Mouse (Mus musculus) common myeloid progenitor, adult 5-6 weeks (primary cell): ENCODE results near the gene Clic4. TPM values are rescaled to one million over a fixed set of nuclear protein-coding genes. Genes with fewer than 3 reads are reported as not detected.
"Not testable (repeated sequence)": the region's sequence is repeated elsewhere in the genome, so short reads cannot be mapped to it uniquely, and the experiment has no call there.

Source experiments
- ATAC-seq: replicated peaks from 2 replicates; pipeline ENCODE4 v1.8.0; 2016; ENCODE audit warnings: low read depth, mild to moderate bottlenecking, moderate TSS enrichment, inconsistent platforms; ENCODE audit not compliant: poor library complexity, severe bottlenecking
- total RNA-seq: library from RNA; stranded (forward); fragments of 200-1000, 187-1606 nt; gene quantifications from 2 replicates; pipeline ENCODE4 v1.2.3, GENCODE M21; 2017

The Clic4 gene
- total RNA-seq, 1 experiment from 2014 or later, result 79.0 TPM

DNA sequence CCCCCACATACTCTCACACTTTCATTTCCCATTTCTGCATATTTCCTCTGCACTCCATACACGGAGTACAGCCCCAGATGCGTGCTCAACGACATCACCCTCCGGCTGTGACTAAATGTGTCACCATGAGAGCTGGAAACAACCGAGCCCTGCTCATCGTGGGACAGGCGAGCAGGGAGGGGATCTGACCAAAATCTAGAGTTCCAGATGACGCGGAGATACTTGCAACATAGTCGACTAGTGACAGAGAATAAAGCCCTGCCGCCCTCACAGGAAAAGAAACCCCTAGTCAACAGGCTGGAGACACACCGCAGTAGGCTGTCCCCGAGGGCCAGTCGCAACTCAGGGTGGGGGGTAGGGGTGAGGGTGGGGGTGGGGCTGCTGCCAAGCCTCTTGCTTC is 69.3 kb downstream of the Clic4 start:
- ATAC-seq, result peak; percentile 70

DNA sequence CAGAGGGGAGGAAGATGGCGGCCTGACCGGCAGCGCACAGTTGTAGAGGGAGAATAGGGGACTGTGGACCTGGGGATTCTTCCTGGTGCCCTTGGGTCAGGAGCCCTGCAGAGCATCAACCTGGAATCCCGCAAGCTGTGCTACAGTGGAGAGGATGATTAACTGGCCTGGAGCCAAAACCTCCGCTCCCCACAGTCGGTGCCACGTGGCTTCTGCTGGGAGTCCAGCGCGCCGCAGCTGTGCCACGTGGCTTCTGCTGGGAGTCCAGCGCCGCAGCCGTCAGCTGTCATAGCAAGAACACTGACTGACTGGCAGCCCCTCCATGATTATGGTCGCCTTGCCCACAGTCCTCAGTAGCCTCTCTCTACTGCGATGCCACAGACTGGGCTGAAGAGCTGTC is 70.8 kb downstream of the Clic4 start:
- no peak for ATAC-seq

DNA sequence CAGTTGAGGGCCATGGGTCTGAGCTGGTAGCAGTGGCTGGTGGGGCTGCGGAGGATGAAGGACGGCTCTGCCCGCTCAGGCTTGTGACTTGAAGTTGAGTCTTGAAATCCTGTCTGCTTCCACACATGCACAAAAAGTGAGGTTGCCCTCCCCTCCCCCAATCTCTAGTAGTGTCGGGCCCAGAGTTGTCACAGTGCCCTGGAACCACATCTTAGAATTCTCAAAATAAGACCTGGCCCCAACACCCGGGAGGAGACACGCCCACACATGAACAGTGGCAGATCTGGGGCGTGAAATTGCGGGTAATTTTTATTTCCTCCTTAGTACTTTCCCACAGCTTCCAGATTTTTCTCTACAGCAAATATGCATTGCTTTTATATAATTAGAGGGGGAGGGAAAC is 74.8 kb downstream of the Clic4 start:
- no peak for ATAC-seq

DNA sequence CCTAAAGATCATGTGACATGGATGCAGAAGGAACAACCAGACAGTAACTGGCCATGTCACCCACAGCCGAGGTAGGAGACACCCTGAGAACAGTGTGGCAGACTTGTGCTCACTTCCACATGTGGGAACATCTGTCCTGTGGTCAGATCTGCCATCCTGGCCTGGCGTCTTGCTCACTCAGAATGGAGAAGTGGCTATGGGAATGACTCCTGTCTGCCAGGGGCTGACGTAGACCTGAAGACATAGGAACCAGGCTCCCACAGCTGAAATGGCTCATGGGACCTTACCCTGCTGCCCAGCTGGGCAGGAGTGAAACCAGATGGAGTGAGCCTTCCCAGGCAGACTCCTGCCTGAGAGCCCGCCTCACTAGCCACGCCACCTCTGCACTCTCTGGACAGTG is 79.8 kb downstream of the Clic4 start:
- peak; percentile 92 for ATAC-seq

DNA sequence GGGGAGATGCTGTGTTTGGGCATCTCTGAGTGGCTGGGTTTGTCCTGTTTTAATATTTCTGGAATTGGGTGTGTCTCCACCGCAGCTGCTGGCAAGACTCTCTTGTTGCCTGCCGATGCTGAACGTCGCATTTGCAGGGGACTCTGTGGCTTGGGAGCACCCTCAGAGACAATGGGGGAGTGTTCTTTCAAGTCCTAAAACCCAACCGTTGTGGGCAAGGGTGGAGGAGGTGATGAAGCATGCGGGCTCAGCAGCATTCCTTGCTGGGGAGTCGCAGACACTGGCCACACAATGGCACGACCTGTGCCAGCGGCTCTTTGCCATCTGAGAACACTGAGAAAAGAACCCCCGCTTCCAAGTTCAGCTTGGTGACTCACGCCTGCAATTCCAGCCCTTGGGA is 81.0 kb downstream of the Clic4 start:
- ATAC-seq, result no peak

DNA sequence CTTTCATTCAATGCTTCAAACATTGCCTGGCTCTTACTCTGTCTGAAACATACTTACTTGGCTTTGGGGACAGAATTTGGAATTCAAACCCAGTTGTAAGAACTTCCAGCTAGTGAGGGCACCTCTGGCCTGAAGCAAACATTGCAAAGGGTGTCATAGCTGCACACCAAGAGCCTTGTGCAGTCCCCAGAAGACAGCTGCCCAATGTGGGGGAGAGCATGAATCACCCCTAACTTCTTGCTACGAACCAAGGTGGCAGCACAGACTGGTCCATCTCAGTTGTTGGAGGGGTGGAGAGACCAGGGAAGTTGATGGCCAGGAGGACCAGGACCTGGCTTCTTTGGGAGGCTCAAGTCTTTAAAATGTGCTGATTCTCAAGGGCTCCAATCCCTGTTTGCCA is 81.4 kb downstream of the Clic4 start:
- no peak for ATAC-seq

DNA sequence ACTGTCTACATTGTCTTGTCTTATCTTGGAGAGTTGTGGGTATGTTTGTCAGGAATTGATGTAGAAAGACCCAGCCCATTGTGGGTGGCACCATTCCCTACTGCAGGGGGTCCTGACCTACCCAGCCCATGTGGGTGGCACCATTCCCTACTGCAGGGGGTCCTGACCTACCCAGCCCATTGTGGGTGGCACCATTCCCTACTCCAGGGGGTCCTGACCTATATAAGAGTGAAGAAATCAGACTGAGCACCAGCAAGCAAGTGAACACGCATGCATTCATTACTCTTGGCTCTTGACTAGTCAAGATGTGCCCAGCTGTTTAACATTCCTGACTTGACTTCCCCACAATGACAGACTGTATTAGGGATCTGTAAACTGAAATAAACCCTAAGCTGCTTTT is 82.2 kb downstream of the Clic4 start:
- ATAC-seq, result no peak

DNA sequence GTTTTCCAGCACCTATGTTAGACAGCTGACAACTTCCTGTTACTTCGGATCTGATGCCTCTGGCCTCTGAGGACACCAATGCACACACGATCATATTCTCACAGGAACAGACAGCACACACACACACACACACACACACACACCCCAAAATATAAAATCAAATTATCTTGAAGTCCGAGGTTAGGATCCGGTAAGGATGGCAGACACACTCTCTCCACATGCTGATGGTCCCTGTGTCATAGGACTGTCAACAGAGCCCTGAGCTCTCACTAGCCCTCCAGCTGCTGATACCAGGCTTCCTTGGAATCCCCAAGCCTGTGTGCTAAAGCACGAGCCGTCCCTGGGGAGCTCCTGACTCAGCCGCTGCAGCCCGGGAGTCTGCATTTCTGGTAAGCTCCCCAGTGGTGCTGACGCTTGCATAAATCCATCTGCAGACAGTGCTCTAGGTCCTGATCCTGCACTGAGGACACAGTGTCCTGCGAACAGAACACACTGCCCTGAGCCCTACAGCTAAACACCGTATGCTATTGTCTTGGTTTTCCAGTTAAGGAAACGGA is 83.1 kb downstream of the Clic4 start:
- no peak for ATAC-seq

DNA sequence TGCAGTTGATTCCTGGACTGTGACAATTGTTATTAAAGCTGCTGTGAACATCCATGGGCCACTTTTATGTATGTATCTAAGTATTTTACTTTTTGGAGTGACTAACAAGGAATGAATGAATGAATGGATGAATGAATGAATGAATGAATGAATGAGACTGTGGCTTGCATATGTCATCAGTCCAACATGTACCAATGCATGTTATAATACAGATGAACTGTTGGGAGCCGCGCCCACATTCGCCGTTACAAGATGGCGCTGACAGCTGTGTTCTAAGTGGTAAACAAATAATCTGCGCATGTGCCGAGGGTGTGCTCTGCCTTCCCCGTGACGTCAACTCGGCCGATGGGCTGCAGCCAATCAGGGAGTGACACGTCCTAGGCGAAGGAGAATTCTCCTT is 88.3 kb downstream of the Clic4 start:
- ATAC-seq, result not testable (repeated sequence)

DNA sequence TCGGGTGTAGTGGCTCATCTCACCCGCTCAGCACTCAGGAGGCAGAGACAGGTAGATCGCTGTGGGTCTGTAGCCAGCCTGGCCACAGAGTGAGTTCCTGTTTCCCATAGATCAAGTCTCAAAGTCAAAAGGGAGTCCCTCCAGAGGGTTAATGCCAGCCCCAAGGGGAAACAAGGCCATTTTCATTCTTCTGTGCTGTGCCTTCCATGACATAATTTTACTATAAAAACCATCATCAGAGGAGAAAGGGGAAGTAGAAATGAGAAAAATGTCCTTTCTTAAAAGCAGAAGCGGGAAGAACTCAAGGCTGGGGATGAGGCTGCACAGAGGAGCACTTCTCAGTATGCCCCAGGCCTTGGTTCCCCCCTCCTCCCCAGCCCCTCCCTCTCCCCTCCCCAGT is 90.8 kb downstream of the Clic4 start:
- peak; percentile 78 for ATAC-seq

DNA sequence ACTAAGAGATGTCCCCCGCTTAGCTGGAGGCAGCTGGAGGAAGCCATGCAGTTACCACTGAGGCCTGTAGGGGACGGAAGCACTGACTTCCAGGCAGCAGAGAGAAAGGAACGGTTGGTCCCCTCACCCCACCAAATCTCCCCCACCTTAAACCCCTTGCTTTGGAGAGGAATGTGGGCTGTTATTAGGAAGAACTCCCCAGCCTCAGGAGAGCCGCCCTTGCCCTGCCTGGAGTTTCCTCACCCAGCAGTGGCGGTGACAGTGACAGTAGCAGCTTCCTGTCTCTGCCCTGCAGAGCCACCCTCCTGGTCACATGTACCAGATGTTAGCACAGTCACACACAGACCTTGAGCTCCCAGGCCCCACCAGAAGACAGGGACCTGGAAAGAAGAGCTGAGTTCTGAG is 93.5 kb downstream of the Clic4 start:
- peak; percentile 55 for ATAC-seq

DNA sequence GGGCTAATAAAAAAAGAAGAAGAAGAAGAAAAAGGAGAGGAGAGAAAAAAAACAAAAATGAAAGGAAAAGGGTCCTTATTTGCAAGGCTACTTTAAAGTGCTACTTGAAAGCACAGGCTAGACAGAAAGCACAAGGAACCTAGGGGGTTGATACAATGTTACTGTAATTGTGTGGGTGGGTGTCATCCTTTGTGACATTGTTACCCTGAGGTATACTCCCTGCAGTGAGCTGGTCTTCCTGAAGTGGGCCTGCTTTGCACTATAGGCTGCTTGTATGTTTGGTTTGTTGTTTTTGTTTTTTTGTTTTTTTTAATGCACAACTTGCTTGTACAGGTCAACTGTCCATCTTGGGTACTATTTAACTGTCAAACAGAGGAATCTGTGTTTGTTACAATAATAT is 95.0 kb downstream of the Clic4 start:
- no peak for ATAC-seq

DNA sequence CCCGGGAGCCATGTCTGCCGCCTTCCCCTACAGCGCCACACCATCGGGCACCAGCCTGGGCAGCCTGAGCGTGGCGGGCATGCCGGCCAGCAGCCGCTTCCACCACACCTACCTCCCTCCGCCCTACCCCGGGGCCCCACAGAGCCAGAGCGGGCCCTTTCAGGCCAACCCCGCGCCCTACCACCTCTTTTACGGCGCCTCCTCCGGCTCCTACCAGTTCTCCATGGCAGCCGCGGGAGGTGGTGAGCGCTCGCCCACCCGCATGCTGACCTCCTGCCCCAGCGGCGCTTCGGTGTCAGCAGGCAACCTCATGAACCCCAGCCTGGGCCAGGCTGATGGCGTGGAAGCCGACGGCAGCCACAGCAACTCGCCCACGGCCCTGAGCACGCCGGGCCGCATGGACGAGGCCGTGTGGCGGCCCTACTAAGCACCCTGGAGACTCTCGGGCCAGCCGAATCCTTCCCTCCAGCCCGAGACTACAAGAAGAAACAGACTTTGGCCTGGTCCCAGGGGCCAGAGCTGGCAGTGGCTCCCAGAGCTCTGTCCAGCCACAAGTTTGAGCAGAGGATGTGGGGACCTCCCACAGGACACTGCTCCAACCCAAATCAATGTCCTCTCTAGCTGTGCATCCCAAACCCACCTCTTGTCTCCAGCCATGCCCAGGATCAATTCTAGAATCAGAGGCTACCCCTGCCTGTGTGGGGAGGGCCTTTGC is 97.1 kb downstream of the Clic4 start:
- ATAC-seq, result no peak

DNA sequence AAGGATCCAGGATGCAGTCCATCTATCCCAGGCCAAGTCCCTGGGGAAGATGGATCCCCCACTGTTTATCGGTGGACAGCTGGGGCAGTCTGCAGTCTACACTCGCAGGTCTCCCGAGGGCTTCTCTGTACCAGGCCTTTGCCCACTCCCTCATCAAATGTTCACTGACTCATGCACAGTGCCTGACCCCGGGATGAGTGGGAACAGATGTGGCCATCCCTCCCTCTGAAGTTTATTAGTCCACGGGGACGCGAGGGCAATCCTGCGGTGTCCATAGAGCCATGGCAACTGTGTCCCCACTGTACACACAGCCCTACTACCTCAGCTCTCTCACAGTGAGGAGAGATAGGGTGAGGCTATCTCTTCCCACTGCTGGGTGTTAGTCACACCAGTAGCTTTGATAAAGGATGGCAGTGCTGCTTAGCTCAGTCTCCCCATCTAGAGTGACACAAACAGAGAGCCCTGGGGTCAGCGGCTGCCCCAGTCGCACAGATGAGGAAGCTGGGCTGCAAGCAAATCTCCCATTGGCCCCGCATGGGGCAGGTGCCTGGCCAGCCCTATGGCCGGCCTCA is 101.2 kb downstream of the Clic4 start:
- no peak; the same call in 1 of the 2 replicates for ATAC-seq

DNA sequence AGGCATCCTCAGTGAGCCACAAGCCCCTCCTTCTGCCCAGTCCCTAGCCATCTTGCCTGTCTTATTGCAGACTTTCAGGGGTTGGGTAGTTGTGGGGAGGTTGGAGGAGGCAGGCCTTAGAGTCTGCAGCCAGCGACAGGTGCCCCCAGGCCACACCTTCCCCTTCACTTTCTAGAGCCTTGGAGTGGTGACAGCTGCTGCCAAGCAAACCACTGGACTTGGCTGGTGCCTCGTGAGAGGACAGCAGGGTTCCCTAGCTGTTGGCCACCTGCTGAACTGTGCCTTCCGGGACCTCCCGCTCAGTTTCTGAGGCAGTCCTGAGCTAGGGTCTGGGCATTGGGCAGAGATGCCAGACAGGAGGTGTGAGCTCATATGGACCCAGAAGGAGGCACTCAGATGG is 103.1 kb downstream of the Clic4 start:
- no peak for ATAC-seq

DNA sequence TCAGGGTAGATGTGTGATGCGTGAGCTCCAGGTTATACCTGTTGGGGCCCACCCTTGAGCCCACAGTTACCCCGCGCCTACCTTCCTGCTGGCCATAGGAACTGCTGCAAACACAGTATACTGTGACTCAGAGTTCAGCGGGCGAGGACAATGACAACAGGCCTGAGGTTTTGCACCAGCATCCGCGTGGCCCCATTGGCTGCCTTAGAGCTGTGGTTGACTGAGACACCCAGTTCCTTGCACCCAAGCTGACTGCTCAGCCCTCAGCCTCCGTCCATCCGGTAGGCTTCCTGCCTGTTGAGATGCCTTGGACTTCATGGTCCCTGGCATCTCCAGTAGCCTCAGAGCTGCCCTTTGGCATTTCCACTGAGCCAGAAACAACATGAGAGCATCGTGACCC is 103.5 kb downstream of the Clic4 start:
- ATAC-seq, result no peak

DNA sequence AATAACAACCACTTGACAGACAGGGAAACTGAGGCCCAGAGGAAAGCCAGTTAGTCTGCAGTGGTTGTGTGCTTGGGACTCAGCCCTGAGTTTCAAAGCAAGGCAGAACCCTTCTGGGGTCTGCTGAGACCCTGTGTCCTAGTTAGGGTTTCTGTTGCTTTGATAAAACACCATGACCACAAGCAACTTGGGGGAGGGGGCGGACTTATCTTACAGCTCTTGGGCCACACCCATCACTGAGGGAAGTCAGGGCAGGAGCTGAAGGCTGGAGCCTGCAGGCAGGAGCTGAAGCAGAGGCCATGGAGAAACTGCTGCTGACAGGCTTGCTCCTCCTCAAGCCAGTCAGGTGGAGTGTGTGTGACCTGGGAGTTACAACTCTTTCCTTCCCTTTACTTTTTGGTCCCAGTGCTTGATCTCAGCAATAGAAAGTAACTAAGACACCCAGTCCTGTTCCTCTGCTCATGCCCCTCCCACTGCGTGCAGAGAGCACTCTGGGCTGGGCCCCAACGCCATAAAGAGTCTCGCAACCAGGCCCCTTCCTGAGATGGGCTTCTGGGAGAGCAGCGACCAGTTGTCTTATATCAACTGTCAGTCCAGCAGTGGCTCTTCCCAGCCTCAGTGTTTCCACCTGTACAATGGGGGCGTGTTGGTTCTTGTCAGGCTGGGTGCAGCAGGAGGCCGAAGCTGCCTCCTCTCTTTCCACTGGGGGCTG is 104.6 kb downstream of the Clic4 start:
- peak; percentile 37 for ATAC-seq

DNA sequence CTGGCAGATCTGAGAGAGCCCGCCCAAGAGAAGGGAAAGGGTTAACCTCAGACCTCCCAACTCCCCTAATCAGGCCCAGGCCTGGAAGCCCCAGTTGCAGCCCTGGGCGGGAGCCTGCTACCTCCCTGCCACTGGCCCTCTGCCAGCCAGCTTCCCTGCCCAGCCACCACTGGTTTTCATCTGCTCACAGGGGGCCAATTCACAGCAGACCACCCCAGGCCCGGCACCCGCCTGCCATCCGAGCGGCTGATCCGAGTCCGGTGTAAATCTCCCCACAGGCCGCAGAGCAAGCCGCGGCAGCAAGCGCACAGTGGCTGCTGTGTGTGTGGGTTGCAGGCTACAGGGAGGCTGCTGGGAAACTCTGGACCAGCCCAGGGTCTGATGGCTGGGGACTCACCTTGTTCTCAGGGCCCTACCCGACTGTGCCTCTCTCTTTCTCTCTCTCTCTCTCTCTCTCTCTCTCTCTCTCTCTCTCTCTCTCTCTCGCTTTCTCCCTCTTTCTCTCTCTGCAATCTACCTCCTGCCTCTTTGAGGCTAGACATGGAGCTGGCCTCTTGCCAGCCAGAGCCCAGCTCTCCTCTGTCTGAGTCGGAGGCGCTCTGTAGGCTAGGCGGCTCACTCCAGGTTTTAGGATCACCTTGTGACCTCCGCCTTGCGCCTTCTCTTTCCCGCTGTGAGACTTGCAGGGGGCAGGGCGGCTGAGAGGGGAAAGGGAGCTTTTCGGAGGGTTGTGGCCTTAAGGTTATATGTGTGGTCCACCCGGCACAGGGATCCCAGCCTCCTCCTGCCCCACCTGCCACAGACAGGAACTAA is 106.0 kb downstream of the Clic4 start:
- no peak for ATAC-seq

DNA sequence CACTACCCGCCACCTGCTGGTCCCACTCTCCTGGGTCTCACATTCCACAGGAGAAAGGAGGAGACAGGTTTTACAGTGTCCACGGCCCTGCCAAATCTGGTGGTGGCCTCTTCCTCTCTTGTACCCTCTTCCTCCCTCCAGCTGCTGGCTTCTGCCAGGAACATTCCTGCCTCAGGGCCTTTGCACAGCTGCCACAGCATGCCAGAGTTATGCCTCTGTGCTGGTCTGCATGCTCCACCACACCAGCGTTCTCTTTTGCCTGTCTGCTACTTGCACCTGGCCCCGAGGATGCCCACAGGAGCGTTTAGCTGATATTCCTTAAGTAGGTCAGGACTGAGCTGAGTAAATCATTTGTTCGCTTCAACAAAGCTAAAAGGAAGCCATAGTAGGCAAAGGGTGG is 106.9 kb downstream of the Clic4 start:
- ATAC-seq, result no peak
